Mouse (Mus musculus): ENCODE results near the gene Hbq1a.
"Not testable (repeated sequence)": the region's sequence is repeated elsewhere in the genome, so short reads cannot be mapped to it uniquely, and the experiment has no call there.

Gene Hbq1a

GRCm38 (mm10) chr11:32284582-32284981 is 15.3 kb upstream of the Hbq1a start:
- DNase-seq (ENCODE audit: low read depth, low spot score), result not testable (repeated sequence)

- DNase-seq (ENCODE audit: low read depth, low spot score), result no peak
Observed at GRCm38 (mm10) chr11:32285031-32285775, 14.7 kb upstream of the Hbq1a start.

GRCm38 (mm10) chr11:32285887-32286286 is 14.0 kb upstream of the Hbq1a start:
- DNase-seq (ENCODE audit: low read depth, low spot score), result not testable (repeated sequence)

GRCm38 (mm10) chr11:32286695-32287492 is 13.0 kb upstream of the Hbq1a start, which contains the start of gene Hbq1b:
Gene Hbq1b, plus strand, starts transcription at chr11:32286965.
- peak; percentile 34 for DNase-seq (ENCODE audit: low read depth, low spot score)

- DNase-seq (ENCODE audit: low read depth, low spot score), result no peak
Observed at GRCm38 (mm10) chr11:32287493-32287825, 12.4 kb upstream of the Hbq1a start.

GRCm38 (mm10) chr11:32292819-32293218 is 7.0 kb upstream of the Hbq1a start:
- DNase-seq (ENCODE audit: low read depth, low spot score), result not testable (repeated sequence)

- DNase-seq (ENCODE audit: low read depth, low spot score), result not testable (repeated sequence)
Observed at GRCm38 (mm10) chr11:32293479-32293878, 6.4 kb upstream of the Hbq1a start.

- DNase-seq (ENCODE audit: low read depth, low spot score), result not testable (repeated sequence)
Observed at GRCm38 (mm10) chr11:32296203-32296602, 3.7 kb upstream of the Hbq1a start, which contains the start of gene Hba-a2. Gene Hba-a2, plus strand, starts transcription at chr11:32296489.

GRCm38 (mm10) chr11:32297417-32297816 is 2.5 kb upstream of the Hbq1a start:
- not testable (repeated sequence) for DNase-seq (ENCODE audit: low read depth, low spot score)

- DNase-seq (ENCODE audit: low read depth, low spot score), result no peak
Observed at GRCm38 (mm10) chr11:32297866-32298531, 1.9 kb upstream of the Hbq1a start.

- DNase-seq (ENCODE audit: low read depth, low spot score), result no peak
Observed at GRCm38 (mm10) chr11:32298532-32298918, 1.3 kb upstream of the Hbq1a start.

GRCm38 (mm10) chr11:32300279-32301267 is 704 bp downstream of the Hbq1a start:
- DNase-seq (ENCODE audit: low read depth, low spot score), result no peak

GRCm38 (mm10) chr11:32301506-32301905 is 1.6 kb downstream of the Hbq1a start:
- no peak for DNase-seq (ENCODE audit: low read depth, low spot score)

GRCm38 (mm10) chr11:32302824-32303419 is 3.1 kb downstream of the Hbq1a start:
- DNase-seq (ENCODE audit: low read depth, low spot score), result no peak

GRCm38 (mm10) chr11:32303455-32303854 is 3.6 kb downstream of the Hbq1a start:
- DNase-seq (ENCODE audit: low read depth, low spot score), result no peak

- no peak for DNase-seq (ENCODE audit: low read depth, low spot score)
Observed at GRCm38 (mm10) chr11:32307006-32307405, 7.1 kb downstream of the Hbq1a start.

- no peak for DNase-seq (ENCODE audit: low read depth, low spot score)
Observed at GRCm38 (mm10) chr11:32309446-32309845, 9.6 kb downstream of the Hbq1a start.

- DNase-seq (ENCODE audit: low read depth, low spot score), result no peak
Observed at GRCm38 (mm10) chr11:32309928-32310327, 10.1 kb downstream of the Hbq1a start.

- no peak for DNase-seq (ENCODE audit: low read depth, low spot score)
Observed at GRCm38 (mm10) chr11:32316009-32316408, 16.1 kb downstream of the Hbq1a start.

- DNase-seq (ENCODE audit: low read depth, low spot score), result no peak
Observed at GRCm38 (mm10) chr11:32320507-32321195, 20.8 kb downstream of the Hbq1a start.

All from skeletal muscle tissue, adult 2 months (tissue).